Mouse (Mus musculus): ENCODE data around the gene Gsg1l.
A peak's percentile ranks its signal among the peaks of the same experiment; 100 is the strongest.

Gsg1l gene

GRCm38 (mm10) chr7:125934319-125934718, 147.9 kb downstream of the Gsg1l start:
- DNase-seq (ENCODE audit: low read depth) = no peak

DNA sequence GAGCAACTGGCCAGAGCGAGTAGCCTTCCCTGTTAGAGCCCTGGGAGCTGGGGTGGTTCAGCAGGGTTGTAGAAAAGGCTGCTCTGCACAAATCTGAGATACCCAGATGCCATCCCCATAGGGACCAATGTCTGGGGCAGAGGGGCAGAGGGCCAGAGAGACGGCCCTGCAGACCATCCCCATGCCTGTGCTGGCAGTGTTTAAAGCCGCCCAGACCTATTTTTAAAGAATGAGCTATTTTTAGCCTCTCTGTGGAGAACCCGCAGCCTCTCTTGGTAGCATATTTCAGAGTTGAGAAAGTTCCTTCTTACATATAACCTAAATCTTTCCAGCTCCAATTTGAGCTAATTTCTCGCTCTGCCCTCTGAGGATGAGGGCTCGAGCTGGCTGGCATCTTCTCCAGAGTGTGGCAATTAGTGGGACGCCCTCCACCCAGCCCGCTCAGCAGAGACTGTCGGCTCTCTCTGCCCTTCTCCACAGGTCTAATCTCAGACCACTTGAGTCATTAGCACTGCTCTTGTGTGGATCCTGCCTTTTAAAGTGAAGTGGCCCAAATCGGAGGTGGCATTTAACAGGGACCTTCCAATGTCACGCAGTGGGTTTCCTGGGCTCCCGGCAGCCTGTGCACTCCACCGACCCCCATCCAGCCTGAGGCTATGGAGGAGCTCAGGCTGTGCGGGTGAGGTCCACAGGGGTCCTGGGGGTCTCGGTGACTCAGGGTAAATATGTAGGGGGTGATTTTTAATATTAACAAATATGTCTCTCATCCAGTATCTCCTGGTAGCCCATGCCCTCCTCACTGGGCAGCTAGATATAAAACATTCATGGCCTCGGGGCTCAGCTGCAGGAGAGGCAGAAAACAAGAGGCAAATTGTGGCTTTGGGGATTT, 148.6 kb downstream of the Gsg1l start:
- peak; percentile 2 for DNase-seq (ENCODE audit: low read depth)

- DNase-seq (ENCODE audit: low read depth) = no peak
Measured at GRCm38 (mm10) chr7:125931602-125932001, 150.6 kb downstream of the Gsg1l start.

- DNase-seq (ENCODE audit: low read depth) = no peak
Measured at GRCm38 (mm10) chr7:125924044-125924443, 158.2 kb downstream of the Gsg1l start.

- DNase-seq (ENCODE audit: low read depth) = no peak
Measured at GRCm38 (mm10) chr7:125920801-125921200, 161.4 kb downstream of the Gsg1l start.

GRCm38 (mm10) chr7:125900386-125901161, 181.6 kb downstream of the Gsg1l start:
- DNase-seq (ENCODE audit: low read depth) = no peak

DNA sequence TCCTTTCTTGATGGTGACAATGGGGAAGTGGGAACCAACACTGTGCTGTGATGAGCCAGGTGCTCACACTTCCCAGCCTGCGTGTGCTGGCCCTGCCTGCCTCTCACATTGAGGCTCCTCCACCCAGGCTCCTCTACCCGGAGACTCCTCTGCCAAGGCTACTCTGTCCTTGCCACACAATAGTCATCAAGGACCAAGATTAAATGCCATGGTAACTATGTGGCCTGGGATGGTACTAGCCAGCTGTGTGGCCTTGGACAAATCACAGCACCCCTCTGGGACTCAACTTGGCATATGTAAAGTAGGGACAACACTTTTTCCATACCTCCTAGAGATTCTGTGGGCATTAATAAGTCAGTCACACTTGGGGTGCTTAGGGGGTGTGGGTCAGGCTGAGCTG, 182.3 kb downstream of the Gsg1l start:
- DNase-seq (ENCODE audit: low read depth) = no peak

GRCm38 (mm10) chr7:125899036-125899435, 183.2 kb downstream of the Gsg1l start:
- peak; percentile 89 for DNase-seq (ENCODE audit: low read depth)

DNA sequence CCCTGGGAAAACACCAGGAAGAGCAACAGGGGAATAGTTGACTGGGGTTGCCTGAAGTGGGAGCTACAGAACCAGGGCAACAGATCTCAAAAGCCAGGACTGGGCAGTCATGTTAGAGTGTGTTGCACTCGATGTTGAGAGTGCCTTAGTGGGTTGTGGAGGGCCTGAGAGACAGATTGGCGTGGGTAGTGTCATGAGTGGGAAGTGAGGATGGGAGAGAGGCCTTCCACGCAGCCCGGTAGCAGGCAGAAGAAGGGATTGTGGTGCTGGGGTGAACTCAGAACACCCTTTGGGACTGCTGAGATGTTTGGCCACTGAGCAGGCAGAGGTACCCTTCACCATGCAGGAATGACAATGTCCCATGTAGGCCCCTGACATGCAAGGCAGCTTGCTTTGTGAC, 185.2 kb downstream of the Gsg1l start:
- no peak for DNase-seq (ENCODE audit: low read depth)

- no peak for DNase-seq (ENCODE audit: low read depth)
Measured at GRCm38 (mm10) chr7:125893621-125894020, 188.6 kb downstream of the Gsg1l start.

- peak; percentile 77 for DNase-seq (ENCODE audit: low read depth)
Measured at GRCm38 (mm10) chr7:125888373-125888772, 193.8 kb downstream of the Gsg1l start.

DNA sequence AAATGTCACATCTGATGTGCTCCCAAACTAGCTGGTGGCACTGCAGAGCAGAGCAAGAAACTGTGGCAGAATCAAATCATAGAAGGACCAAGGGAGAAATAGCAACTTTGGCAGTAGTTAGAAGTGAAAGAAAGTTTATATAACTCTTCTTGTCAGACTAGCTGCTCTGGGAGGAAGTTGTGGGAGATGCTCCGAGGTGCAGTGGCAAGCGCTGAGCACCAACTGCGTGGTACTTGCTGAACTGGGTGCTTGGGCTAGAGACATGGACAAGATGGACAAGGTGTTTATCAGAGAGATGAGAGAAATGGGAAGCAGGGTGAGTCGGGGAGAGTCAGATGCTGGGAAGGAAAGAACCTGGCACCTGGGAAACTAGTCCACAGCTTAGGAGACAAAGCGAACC, 194.4 kb downstream of the Gsg1l start:
- no peak for DNase-seq (ENCODE audit: low read depth)

DNA sequence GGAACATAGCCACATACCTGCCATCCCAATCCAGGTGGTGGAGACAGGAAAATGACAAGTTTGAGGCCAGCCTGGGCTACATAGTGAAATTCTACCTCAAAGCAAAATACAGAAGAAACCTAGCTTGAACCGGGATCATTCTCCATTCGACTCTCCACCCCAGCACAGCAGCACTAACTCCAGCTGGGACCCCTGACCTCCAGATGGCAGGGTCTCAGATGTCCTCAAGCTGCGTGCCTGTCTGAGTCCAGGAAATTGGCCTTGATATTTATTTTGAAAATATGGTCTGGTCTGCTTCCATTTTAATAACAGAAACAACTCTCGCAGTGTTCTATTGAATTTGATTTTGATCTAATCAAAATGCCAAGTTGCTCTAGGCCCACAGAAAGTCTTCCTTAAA, 195.1 kb downstream of the Gsg1l start:
- no peak for DNase-seq (ENCODE audit: low read depth)

- no peak for DNase-seq (ENCODE audit: low read depth)
Measured at GRCm38 (mm10) chr7:125886116-125886680, 196.0 kb downstream of the Gsg1l start.

- DNase-seq (ENCODE audit: low read depth) = no peak
Measured at GRCm38 (mm10) chr7:125883232-125883631, 199.0 kb downstream of the Gsg1l start.

DNA sequence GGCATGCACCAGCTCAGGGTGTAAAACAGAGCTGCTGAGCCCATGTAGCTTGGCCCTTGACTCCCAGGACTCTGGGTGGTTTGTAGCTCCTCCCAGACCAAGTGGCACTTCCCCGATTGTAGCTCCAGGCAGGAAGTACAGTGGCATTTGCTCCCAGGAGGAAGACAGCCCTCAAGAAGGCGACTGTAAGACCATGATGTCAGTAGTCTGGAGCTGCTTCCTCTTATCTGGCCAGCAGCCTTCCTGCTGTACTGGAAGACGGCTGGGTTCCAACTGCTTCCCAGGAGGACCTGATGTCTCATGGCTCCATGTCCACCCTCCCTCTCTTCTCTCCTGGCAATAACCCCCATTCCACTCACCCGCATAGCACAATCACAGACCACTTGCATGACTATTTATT, 204.2 kb downstream of the Gsg1l start:
- DNase-seq (ENCODE audit: low read depth) = no peak

GRCm38 (mm10) chr7:125873971-125874495, 208.2 kb downstream of the Gsg1l start:
- DNase-seq (ENCODE audit: low read depth) = no peak

DNA sequence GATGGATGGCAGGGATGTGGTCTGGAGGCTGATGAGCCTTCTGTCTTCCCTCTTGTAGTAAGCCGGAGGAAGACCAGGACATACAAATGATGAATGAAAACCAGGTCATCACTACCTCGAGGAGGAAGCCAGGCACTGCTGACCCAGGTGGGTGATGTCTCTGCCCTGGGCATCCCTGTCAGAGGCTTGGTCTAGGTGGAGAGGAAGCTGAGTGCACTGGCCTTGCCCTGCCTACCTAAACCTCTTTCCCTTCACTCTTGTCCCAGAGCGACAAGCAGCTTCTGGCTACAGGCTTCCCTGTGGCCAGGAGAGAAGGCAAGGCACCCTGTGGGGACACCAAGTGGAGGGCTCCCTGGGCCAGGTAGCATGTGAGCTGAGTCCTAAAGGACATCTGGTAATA, 209.3 kb downstream of the Gsg1l start:
- no peak for DNase-seq (ENCODE audit: low read depth)

DNA sequence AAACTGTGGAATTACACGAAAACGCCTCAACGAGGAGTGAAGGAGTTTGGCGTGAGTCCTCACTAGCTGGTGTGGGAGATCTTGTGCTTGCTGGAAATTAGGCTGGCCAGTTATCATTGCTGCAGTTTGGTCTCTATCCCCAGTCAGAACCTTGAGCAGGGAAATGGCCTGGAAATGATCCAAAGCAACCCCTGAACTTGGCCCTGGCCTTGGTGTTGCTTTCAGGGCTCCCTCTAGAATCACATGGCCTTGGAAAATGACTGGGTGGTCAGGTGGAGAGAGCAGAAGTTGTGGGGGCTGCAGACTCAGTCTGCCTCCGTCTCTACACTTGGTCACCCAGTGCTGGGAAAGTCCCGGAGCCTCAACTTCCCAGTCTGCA, 210.0 kb downstream of the Gsg1l start:
- no peak for DNase-seq (ENCODE audit: low read depth)

DNA sequence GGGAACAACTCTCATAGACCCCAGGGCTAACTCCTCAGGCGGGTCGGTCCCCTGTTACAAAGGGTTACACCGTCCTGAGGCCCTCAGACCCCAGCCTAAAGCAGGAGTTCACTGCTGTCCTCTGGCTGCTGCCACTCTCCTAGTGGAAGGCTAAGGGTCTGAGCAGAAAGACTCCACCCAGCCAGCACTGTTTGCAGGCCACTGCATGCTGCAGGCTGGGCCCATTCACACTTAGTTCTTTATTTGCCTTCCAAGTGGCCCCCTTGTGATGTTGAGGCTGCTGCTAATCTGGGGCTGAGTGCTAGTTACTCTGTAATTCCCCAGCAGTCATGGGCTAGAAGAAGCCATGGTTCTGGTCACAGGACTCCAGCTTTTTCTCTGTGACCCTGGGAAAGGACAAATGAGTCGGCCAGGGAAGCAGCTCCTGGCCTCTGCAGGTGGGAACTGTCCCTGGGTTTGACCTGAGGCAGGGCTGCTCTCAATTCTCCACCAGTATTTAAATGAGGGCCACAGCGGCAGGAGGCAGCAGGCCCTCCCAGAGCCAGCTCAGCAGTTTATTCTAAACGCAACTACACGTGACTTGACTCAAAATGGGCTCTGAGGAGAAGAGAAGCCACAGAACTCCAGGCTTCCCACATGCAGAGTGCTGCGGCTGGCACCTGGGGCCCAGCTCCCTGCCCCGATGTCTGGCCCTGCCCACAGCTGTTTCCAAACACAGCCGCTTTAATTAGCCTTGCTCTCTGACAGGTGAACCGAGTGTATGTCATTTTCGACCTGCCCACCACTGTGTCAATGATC, 210.6 kb downstream of the Gsg1l start:
- no peak for DNase-seq (ENCODE audit: low read depth)

DNA sequence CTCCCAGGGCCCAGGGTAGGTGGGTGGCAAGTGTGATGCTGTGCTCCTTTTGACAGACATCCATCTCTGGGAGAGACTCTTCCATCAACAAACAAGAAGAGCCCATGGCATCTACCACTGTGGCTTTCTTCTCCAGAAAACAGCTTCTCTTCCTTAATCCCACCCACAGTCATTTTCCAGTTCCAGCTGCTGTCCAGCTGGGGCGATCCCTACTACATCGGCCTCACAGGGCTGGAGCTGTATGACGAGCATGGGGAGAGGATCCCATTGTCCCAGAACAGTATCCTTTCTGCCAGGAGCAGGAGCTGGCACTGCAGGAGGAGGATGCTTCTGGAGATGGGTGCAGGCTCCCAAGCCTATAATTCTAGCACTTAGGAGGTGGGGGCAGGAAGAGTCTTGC, 213.6 kb downstream of the Gsg1l start:
- DNase-seq (ENCODE audit: low read depth) = no peak

- no peak for DNase-seq (ENCODE audit: low read depth)
Measured at GRCm38 (mm10) chr7:125865234-125865633, 217.0 kb downstream of the Gsg1l start.

All from fibroblast of lung, adult 2 months (primary cell).